Mouse (Mus musculus): ENCODE data around the gene Gm42906.
A peak's percentile ranks its signal among the peaks of the same experiment; 100 is the strongest.

Gene Gm42906

DNA sequence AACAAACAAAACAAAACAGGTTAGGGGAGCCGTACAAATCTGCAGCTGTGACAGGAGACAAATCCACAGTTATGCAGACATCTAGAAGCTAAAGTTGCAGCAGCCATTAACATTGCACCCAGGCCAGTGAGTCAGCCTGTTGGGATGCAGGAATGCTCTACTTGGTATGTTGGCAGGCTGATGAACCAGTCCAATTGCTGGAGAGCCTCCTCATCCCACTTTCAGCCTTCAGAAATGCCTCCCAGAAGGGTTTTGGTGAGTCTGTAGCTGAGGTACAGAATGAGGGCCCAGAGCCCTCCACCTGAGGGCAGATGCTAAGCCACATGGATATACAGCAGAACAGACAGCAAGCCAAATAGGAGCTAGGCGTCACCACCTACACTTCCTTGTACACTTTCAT is 358.4 kb downstream of the Gm42906 start:
- no peak for DNase-seq (ENCODE audit: low read depth, low spot score)

DNA sequence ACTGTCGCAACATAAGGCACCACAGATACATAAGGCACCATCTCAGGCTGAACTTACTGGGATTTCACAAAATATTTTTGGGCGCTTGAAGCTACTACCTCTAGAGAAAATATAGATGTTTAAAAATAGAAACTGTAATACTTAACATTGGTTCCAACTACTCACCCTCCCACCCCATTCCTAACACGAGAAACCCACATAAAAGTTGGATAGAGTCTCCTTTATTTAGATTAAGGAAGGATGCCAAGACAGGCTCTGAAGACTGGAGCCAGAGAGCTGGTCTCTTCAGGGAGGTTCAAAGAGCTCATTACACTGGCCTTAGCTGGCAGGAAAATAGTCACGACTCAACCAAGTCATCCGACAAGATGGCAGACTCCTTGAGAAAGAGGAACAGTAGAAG is 361.9 kb downstream of the Gm42906 start:
- DNase-seq (ENCODE audit: low read depth, low spot score): no peak

DNA sequence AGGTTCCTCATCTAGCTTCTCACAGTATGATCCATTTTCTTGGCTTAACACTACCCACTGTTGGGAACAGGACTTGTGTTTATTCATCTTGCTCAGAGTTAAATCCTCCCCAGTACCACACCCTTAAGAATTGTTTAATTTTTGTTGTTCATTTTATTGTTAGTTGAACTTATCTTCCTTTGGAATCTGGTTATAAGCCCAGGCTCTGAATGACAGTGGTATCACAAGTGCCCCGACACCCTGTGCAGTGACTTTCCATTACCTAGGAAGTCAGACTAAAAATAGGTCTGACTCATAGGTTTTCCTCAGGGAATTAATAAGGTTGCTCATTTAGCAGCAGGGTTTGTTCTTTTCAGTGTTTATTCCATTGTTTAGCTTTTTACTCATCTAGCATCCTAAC is 362.7 kb downstream of the Gm42906 start:
- DNase-seq (ENCODE audit: low read depth, low spot score): no peak

DNA sequence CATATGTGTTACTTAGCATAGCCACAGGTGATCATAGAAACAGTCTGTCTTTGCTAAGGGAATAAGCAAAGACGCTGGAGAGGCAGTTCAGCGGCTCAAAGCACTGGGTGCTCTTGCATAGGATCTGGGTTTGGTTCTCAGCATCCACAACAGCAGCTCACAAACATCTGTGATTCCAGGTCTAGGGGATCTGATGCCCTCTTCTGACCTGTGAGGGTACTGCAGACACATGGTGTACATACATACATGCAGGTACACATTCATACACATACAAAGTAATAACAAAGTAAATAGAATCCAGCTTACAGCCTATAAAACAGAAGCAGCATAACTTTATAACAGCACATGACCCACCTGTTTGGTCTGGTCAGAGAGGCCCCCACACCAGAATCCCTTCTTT is 366.0 kb downstream of the Gm42906 start:
- peak; percentile 35 for DNase-seq (ENCODE audit: low read depth, low spot score)

DNA sequence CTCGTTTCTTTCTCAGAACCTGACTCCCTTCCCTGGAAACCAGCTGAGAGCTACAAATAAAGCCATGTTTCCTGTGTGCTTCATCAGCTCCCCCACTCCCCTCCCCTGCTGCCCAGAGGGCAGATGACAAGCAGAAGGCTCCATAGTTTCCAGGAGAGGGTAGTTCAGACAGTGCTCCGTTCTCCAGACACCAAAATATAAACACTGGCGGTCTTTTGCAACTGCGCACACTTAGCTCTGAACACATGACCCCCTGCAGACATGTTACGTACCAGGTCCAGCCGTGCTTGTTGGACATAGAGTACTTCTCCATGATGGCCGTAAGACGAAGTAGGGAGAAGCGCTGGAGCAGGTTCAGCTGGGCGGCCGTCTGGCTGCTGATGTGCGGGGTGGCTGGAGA is 367.5 kb downstream of the Gm42906 start:
- DNase-seq (ENCODE audit: low read depth, low spot score): peak; percentile 13

DNA sequence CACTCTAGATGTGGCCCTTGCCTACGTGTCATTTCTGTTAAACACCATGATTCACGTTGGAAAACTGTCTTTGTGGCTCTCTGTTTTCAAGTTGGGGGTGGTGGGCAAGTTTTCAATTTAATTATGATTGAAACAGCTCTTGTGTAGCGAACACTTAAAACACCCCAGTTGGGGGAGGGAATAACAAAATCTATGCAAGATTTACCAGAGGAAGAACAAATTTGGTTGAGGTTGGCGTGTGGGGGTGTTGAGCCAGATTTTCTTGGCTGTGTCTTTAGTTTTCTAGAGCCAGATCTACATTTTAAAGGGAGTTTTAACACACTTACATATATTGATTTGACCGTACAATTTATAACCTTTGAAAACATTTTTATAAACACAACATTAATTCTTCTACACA is 368.2 kb downstream of the Gm42906 start:
- DNase-seq (ENCODE audit: low read depth, low spot score): no peak

DNA sequence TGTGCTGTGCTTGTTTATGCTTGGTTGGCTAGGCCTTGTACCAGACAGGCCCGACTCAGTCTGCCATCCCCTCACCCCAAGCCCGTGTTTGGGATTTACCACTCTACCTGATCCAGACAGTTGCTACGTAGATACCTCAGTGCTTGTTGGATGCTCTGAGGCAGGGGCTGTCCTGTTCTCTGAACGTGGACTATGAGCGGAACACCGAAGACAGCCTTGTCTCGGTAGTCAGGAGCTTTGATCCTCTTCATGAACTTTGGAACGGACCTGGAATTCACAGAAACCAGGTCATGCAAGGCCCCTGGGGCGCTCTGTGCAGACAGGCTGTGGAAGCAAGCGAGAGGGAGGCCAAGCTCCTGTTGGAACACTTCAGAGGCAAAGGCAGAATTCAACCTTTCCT is 368.6 kb downstream of the Gm42906 start:
- no peak for DNase-seq (ENCODE audit: low read depth, low spot score)

DNA sequence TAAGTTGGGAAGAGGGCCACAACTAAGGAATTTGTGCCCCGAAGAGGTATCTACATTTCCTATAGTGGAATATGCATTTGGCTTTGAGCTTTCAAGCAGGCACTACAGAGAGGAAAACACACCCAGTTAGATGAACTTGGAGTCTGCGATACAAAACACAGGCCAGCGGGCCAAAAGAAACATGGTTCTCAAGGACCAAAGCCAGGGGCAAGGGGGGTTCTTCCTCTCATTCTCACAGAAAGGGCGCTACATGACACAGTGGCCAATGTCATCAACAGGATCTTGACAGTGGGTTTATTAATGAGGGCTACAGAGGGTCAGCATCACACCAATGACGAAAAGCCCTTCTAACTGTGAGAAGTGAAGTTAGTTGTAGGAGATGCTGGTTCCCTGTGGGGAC is 370.2 kb downstream of the Gm42906 start:
- DNase-seq (ENCODE audit: low read depth, low spot score): no peak

DNA sequence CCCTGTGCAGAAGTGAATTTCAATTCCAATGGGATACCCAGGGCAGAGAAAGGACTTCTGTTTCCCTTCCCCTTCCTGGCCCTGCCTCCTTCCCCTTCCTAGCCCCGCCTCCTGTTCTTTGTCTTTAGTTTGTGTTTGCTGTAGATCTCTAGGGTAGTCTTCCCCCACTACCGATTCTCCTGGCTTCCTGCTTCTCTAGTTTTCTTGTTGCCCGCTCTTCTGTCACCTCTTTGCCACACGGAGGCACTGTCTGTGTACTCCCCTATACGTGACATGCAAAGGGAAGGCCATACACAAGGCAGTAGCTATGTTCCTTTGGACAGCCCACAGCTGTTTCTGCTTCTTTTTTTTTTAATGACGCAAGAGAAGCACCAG is 371.1 kb downstream of the Gm42906 start:
- DNase-seq (ENCODE audit: low read depth, low spot score): no peak

DNA sequence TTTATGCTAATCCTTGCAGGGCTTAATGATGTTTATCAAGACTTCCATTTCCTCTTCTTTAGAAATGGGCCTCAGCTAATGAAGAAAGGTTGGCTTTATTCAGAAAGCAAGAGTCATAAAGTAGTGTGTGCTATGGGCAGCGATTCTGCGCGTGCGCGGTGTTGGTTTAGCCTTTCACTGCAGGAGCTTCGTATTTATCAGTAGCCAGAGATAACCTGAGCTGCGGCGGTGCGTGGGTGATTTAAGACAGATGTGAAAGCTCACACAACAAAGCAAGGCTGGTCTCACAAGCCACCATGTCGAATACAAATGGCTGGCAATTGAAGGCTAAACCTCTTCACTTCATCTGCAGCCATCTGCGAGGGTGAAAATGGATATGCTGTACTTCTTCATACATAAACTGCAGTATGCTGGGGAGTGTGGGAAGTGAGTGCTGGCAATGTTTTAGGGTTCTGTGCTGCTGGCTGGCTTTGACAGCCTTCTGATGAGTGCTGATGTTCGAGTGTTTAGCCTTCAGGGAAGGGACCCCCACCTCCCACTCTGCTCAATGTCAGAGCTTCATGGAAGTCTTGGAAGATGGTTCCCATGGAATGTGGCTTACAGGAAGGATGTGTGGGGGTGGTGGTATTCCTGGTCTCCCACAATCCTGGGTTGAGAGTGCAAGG is 371.6 kb downstream of the Gm42906 start:
- no peak for DNase-seq (ENCODE audit: low read depth, low spot score)

DNA sequence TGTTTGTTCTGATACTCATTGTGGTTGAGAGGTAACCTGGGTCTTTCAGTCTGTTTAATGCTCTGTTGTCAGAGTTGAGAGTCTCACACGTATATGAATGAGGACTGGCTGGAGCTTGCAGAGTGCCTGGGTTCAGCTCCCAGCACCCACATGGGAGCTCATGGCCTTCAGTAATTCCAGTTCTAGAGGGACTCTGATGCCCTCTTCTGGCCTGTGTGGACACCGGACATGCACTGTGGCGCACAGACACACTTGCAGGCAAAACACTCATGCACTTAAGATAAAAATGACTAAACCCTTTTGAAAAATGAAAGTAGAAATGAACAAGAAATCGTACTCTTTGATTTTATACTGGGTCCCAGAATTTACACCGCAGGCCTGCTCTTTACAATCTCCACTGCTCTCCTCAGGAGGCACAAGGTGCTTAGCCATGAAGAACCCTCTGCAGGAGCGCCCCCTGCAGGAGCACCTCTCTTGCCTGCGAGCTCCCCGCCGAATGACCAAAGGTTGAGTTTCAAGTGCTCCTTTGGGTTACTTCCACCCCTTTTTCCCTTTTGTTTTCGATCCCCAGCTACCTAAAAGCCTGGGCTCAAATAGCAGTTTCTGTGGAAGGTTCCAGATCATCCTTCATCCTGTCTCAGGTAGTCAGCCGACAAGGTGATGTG is 372.4 kb downstream of the Gm42906 start:
- DNase-seq (ENCODE audit: low read depth, low spot score): peak; percentile 73

DNA sequence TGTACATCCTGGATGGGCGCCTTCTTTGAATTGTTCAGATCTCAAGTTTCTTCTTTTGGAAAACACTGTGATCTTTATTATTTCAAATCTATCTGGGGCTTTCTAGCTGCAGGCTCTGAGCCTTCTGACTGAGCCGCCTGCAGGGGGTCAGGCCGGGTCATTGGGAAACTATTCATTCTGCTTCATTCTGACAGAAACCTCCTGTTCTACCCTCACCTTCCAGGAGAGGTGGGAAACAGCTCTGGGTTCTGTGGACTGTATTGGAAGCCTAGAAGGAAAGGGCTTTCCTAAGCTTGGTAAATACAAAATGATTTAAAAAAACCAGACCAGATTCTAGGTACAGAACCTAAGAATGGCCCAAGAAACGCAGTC is 373.2 kb downstream of the Gm42906 start:
- no peak for DNase-seq (ENCODE audit: low read depth, low spot score)

DNA sequence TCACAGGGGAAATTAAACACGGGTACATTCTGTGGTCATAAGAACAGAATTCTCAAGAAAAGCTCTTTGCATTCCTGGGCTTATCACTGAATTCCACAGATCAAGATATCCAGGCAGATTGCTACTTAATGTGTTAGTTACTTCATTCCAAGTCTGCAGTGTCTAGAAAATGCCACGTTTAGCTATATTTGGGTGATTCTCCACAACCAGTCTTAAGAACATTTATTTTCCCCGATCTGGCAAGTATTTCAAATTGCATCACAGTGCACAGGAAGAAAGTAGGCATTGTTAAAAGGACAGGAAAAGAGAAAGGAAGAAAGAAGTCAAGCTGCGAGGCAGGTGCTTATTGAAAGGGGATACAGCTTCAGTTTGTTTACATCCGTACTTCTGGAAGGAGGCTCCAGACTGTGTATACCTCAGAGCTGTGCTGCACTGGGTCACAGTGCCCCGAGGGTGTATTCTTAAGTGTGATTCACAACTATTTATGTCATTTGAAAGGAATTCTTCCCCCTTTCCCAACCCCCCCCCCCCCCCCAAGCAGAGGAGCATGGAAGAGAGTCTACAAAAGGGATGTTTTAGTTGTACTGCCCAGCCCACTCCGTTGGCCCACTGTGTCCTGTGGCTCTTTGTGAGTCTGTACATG is 373.7 kb downstream of the Gm42906 start:
- no peak for DNase-seq (ENCODE audit: low read depth, low spot score)

DNA sequence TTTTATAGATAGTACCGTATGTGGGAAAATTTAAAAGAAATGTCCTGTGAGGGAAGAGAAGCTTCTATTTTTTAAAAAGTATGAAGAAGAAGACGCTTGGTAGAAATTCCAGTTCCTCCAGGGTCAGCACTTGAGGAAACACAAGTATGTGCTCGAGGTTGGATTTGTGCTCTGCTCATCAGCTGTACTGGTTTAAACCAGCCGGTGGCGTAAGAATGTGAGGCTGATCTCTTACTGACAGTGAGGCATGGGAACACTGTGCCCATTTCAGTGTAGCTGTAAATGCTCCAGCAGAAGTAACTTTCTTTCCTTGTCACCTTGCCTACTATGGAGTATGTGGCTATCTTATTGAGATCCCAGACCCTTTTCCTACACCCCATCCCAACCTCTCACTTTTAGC is 374.8 kb downstream of the Gm42906 start:
- DNase-seq (ENCODE audit: low read depth, low spot score): no peak

DNA sequence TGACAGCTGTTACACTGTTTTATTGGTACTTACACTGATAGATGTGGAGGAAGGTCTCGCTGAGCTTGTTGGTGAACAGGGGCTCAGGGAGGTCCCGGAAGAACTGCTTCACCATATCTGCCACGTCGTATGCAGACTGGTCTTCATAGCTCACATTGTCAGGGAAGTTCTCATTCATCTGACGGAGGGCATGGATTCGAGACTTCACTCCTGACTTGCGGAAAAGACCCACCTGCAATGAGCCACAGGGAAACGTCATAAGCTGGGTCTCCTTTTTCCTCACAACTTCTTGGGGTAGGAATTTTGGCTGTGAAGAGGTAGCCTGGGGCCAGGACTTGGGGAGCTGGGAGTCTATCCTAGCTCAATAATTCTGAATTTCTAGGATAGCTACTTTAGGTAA is 375.6 kb downstream of the Gm42906 start:
- DNase-seq (ENCODE audit: low read depth, low spot score): no peak

DNA sequence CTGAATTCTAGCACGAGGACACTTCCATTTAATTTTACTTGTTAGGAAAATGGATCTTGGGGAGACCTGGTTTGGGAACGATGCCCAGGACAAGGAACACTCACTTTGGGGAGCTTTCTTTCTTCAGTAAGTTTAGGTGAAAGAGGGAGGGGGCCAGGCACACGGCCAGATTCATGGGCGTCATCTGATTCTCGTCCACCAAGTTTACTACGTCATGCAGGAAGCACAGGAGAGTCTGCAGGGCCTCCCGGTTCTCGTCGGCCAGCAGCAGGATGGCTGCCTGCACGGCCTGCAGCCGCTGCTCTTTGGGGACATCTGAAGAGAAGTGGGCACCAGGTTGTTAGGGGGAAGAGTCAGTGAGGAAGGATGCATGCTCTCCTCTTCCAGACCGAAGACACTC is 380.5 kb downstream of the Gm42906 start:
- DNase-seq (ENCODE audit: low read depth, low spot score): no peak

DNA sequence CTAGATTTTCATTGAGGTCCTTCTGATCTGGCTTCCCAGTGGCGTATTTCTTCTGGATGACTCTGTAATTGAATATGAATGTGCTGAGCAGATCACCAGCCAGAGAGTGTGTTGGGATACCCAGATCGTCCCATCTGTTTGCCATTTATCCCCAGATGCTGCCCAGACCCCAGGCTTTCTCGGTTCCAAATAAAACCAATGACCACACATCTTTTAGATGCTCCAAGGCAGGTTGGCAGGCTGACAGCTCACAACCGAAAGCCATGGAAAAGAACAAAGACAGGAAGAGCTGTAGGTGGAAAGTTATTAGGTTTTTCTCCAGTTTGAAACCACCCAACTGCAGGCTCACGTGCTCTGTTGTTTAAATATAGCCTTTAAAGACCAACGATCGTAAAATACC is 381.0 kb downstream of the Gm42906 start:
- no peak for DNase-seq (ENCODE audit: low read depth, low spot score)

DNA sequence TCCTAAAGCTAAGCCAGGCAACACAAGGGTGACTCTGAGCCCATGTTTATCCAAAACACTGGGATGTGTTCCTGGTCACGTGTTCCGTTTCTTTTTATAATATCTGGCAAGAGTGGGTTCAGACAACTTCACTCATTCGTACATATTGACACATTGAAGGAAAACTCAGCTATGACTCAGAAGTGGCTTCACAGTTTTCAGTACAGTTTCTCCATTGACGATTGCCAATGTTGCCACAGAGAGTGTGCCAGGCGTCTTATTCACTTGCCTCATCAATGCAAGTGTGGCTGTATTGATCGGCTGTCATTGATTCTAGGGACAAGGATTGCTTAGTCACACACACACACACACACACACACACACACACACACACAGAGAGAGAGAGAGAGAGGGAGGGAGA is 381.8 kb downstream of the Gm42906 start:
- no peak for DNase-seq (ENCODE audit: low read depth, low spot score)

DNA sequence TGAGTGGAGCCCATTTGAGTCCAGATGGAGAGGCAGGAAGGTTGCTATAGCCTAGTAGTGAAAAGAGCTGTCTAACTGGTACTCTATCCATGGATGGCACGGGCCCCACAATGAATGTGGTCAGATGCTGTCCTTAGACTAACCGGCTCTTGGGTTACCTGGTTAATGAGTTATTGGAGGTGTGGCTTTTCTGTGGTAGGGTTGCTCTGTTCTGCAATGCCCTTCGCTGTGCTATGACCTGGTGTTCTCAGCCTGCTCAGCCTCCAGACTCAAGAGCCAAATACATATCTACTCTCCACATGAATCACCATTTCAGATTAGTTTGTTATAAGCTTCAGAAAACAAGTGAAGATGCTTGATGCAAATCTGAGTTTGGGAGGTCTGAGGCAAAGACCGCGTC is 385.1 kb downstream of the Gm42906 start:
- DNase-seq (ENCODE audit: low read depth, low spot score): no peak

DNA sequence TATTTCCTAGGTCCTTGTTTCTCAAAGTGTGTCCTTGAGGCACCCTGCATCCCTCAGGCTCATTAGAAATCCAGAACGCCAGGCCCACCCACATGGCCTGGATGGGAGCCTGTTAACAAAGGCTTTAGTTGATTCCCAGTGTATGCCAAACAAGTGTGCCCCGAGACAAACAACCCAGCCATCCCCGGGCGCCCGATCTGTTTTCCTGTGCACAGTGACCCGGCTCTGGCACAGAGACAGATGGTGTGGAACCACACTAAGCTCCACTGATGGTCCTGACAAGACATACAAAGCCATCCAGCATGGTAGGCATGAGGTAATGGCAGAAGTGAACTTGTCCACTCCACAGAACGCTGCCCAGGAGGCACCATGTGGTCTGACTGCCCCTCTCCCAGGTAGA is 390.1 kb downstream of the Gm42906 start:
- DNase-seq (ENCODE audit: low read depth, low spot score): no peak

DNA sequence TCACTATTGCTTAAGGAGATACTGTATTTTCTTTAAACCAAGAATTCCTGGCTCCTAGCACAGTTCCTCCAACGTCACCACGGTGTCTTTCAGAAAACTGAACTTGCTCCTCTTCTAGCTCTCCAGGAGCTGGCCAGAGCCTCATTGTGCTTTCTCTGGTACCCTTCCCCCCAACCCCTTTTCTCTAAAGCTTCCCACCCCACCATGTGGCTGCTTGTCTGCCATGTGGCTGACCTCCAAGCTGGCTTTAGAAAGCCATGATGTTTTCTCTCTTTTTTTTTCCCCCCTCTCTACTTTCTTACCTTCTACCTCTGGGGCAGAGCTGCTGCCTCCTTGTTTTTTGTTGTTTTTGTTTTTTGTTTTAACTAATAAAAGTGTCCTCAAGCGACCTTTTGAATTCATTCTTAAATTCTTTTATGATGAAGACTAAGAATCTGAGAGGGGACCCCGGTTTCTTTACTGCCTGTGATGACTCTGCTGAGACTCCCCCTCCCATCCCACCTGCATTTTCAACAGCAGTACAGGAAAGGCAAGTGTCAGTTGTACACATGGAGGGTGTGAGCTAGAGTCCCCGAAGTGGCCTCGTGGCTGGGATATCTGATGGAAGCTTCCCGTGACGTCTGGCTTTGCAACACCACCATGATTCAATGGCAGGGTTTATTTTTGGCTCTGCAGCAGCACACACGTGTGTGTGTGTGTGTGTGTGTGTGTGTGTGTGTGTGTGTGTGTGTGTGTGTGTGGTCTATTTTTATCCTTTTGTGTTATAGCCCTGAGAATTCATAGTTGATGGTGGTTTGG is 393.0 kb downstream of the Gm42906 start:
- DNase-seq (ENCODE audit: low read depth, low spot score): no peak

DNA sequence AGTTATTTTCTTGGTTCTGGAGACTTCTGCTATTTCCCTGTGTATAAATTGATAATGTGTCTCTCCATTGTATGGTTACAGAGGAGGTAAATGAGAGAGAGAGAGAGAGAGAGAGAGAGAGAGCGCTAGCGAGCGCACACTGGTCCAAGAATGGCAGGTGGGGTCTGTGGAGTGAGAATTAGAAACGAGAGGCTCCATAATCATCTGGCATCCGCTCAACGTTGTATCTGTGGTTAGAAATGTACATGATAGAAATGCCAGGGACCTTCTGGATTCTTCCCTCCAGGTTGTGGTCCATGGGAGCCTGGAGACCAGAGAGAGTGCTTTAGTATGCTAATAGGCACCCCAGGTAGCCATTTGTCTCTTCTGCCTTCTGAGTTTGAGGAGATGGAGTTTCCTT is 399.1 kb downstream of the Gm42906 start:
- DNase-seq (ENCODE audit: low read depth, low spot score): peak; percentile 21

DNA sequence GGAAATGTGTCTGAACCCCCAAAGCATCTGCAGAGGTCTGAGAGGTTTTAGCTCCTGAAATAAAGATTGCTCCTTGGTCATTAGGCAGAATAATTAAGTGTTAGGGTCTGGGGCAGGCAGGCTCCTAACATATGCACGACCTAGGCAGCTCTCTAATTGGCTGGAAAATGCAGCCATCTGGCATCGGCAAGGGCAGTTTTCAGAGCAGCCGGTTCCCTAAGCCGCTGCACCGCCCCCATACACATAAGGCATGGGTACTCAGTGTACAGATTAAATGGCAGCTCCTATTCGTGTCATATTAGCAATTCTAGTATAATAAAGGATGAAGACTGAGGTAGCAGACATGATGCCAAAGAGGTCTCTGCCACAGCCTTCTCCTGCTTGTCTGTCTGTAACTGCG is 400.8 kb downstream of the Gm42906 start:
- no peak for DNase-seq (ENCODE audit: low read depth, low spot score)
